Comparison of ENCODE assay signal across 11 mouse cellular contexts in genomic region chr15:79543968-79544367, GRCm38 (mm10). TPM values are rescaled to one million over a fixed set of nuclear protein-coding genes. Genes with fewer than 3 reads are reported as not detected.
DNase-seq lines count a peak whose midpoint lies in the region; ATAC-seq and TF ChIP-seq lines count a peak whose summit lies in the region.
"Had no signal": no experiment of that assay in that cellular context is flagged by ENCODE, and none has a peak within 500 bp of the region (broad histone marks: within the 10 kb centered on the region; RNA-seq: fewer than 3 reads in every experiment).

No protein-coding gene starts in this region.

- 65% methylated on average over 3 of the region's 3 CpGs for WGBS in heart, adult 2 months
- WGBS in hindbrain, embryonic 13.5 days, result 94% methylated on average over 3 of the region's 3 CpGs

- peaks cover 5% of the 10 kb centered on the region for H3K79me2 ChIP-seq in heart, adult 2 months (replicated peaks; ENCODE audit: control insufficient read depth, insufficient read depth, low read length)

- H3K4me3 ChIP-seq in heart, adult 2 months, result peak overlapping the region; percentile 19; the same call in 1 of the 2 replicates
- peak overlapping the region; percentile 98 for H3K4me3 ChIP-seq in E14TG2a.4 (replicated peaks; ENCODE audit: low read length)
- H3K4me3 ChIP-seq in hindbrain, embryonic 13.5 days, result peak overlapping the region; percentile 89

- H3K4me2 ChIP-seq in hindbrain, embryonic 13.5 days, result peak overlapping the region; percentile 81

- H3K4me1 ChIP-seq in heart, adult 2 months (ENCODE audit: control insufficient read depth, insufficient read depth, low read length), result peaks cover 2% of the 10 kb centered on the region
- H3K4me1 ChIP-seq in E14TG2a.4 (replicated peaks; ENCODE audit: low read depth, low read length), result peaks cover 69% of the 10 kb centered on the region
- H3K4me1 ChIP-seq in hindbrain, embryonic 13.5 days (replicated peaks), result peaks cover 45% of the 10 kb centered on the region

- no peak for TF ChIP-seq POLR2A in heart, adult 2 months (IDR thresholded peaks at IDR 0.05; ENCODE audit: insufficient read depth, low read depth, low read length)

- no peak overlapping the region for H3K9ac ChIP-seq in heart, adult 2 months (ENCODE audit: low read depth, low read length)
- H3K9ac ChIP-seq in hindbrain, embryonic 13.5 days, result no peak overlapping the region

- no peak for TF ChIP-seq EP300 in heart, adult 2 months (IDR thresholded peaks at IDR 0.05; ENCODE audit: insufficient read depth, low read depth, low read length)

- peaks cover 54% of the 10 kb centered on the region for H3K36me3 ChIP-seq in heart, adult 2 months (ENCODE audit: control insufficient read depth, insufficient read depth, low read length)
- H3K36me3 ChIP-seq in E14TG2a.4 (ENCODE audit: insufficient read depth, low read length), result peaks cover 63% of the 10 kb centered on the region
- peaks cover 51% of the 10 kb centered on the region for H3K36me3 ChIP-seq in hindbrain, embryonic 13.5 days

- intact Hi-C loops in heart, adult 2 months (cut with DNase I), result loop anchor here (2.0 kb wide), 1 partner anchor 15 kb away; no protein-coding TSS in a partner anchor
- intact Hi-C loops in heart, postnatal 25 days (cut with DNase I), result no loop called here

- no peak overlapping the region for H3K27ac ChIP-seq in heart, adult 2 months
- H3K27ac ChIP-seq in hindbrain, embryonic 13.5 days, result no peak overlapping the region

- TF ChIP-seq CTCF in heart, adult 2 months (IDR thresholded peaks at IDR 0.05), result no peak
- TF ChIP-seq CTCF in E14TG2a.4 (conservative IDR thresholded peaks at IDR 0.05; ENCODE audit: low read length), result no peak

- H3K9me3 ChIP-seq in E14TG2a.4 (ENCODE audit: low read length), result no peaks in the 10 kb centered on the region
- H3K9me3 ChIP-seq in hindbrain, embryonic 13.5 days, result no peaks in the 10 kb centered on the region

- no peaks in the 10 kb centered on the region for H3K27me3 ChIP-seq in heart, adult 2 months (ENCODE audit: control insufficient read depth, insufficient read depth, low read length)
- H3K27me3 ChIP-seq in E14TG2a.4 (ENCODE audit: insufficient read depth, low read length), result no peaks in the 10 kb centered on the region
- H3K27me3 ChIP-seq in hindbrain, embryonic 13.5 days, result no peaks in the 10 kb centered on the region

- ATAC-seq in hindbrain, embryonic 13.5 days (ENCODE audit: low FRiP score), result no peak
- no peak for ATAC-seq in megakaryocyte, adult 5-6 weeks (ENCODE audit: poor library complexity, severe bottlenecking)

- no peak for DNase-seq in heart, adult 2 months
- DNase-seq in heart, postnatal 25 days (ENCODE audit: low spot score), result no peak
- DNase-seq in lung, postnatal 36 days, result peak; percentile 32
- no peak for DNase-seq in thymus, postnatal 36 days
- no peak for DNase-seq in MN1 (ENCODE audit: low spot score)
- DNase-seq: adrenal gland, adult 2 months; cerebellum, postnatal 36 days; kidney, postnatal 36 days had no signal

RNA-seq across cellular contexts. Expression of gene Ddx17, which starts 2.6 kb away (rescaled TPM):
- total RNA-seq in heart, adult 2 months (2021), result 10 to 100 TPM; 77.6 to 95.1 TPM
- polyA plus RNA-seq in heart, adult 2 months (2012; rRNA removed), result 122 and 219 TPM in 2 replicates
- total RNA-seq in heart, postnatal 25 days (2021), result 100 to 1,000 TPM in 1 of 2 experiments, 10 to 100 TPM in 1; 96.7 to 105 TPM
- polyA plus RNA-seq in hindbrain, embryonic 13.5 days (2015; fragmentation: Nextera tagmentation; extraction: Ambion mirVana), result 59.2 and 61.0 TPM in 2 replicates
- total RNA-seq in megakaryocyte, adult 5-6 weeks (2015), result 108 TPM in 2 replicates
- 146 and 163 TPM in 2 replicates for total RNA-seq in megakaryocyte, adult 5-6 weeks (2017)

RNA-seq across cellular contexts. Expression of gene Kdelr3, which starts 27.8 kb away (rescaled TPM):
- total RNA-seq in heart, adult 2 months (2021), result 1 to 10 TPM; 4.3 to 4.8 TPM
- 14.2 and 20.4 TPM in 2 replicates for polyA plus RNA-seq in heart, adult 2 months (2012; rRNA removed)
- total RNA-seq in heart, postnatal 25 days (2021), result 1 to 10 TPM; 7.6 to 8.2 TPM
- polyA plus RNA-seq in hindbrain, embryonic 13.5 days (2015; fragmentation: Nextera tagmentation; extraction: Ambion mirVana), result 12.5 TPM in 2 replicates
- not detected in 2 replicates for total RNA-seq in megakaryocyte, adult 5-6 weeks (2015)
- not detected in 2 replicates for total RNA-seq in megakaryocyte, adult 5-6 weeks (2017)

RNA-seq across cellular contexts. Expression of gene Kcnj4, which starts 38.9 kb away (rescaled TPM):
- 1 to 10 TPM in 1 of 2 experiments, under 1 TPM in 1; 0.50 to 1.1 TPM for total RNA-seq in heart, adult 2 months (2021)
- polyA plus RNA-seq in heart, adult 2 months (2012; rRNA removed), result 0.06 and 0.21 TPM in 2 replicates
- total RNA-seq in heart, postnatal 25 days (2021), result not detected
- not detected in 2 replicates for polyA plus RNA-seq in hindbrain, embryonic 13.5 days (2015; fragmentation: Nextera tagmentation; extraction: Ambion mirVana)
- total RNA-seq in megakaryocyte, adult 5-6 weeks (2015), result not detected in 2 replicates
- not detected in 2 replicates for total RNA-seq in megakaryocyte, adult 5-6 weeks (2017)

Comparison
In these comparisons a context has a peak if more than half of its experiments do, and no peak if none do; other contexts are left out.
1. H3K4me3 ChIP-seq: peak in every context shown above with its lines; median percentile 98 in E14TG2a.4; 89 in hindbrain, embryonic 13.5 days; 19 in heart, adult 2 months.
2. RNA of gene Kdelr3, which starts 27.8 kb away (total RNA-seq): 7.6 to 8.2 TPM in heart, postnatal 25 days and 4.3 to 4.8 TPM in heart, adult 2 months; not detected in megakaryocyte, adult 5-6 weeks; every median in the first group is over 4 times any median in the second.